Mouse (Mus musculus): ENCODE measurements around the gene Clptm1.

DNA sequence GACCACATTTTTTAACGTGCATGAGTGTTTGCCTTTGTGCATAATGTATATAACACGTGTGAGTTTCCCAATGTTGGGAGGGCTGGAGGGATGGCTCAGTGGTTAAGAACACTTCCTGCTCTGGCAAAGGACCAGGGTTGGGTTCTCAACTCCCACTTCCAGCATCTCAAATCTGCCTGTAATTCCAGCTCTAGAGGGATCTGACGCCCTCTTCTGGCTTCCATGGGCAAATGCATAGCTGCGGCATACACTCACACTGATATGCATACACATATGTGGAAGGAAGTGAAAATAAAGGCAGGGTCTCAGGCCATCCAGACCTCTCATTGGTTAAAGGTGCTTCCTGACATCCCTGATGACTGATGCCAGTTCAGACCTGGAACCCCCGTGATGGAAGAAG lies 57.5 kb downstream of the Clptm1 start:
- TF ChIP-seq CTCF (IDR thresholded peaks at IDR 0.05; ENCODE audit: control insufficient read depth, insufficient read depth, insufficient read length) (no peak), MYOG (IDR thresholded peaks at IDR 0.05; ENCODE audit: control insufficient read depth, extremely low read depth, insufficient read length) (no peak)

Data from C2C12 (cell line).